Mouse (Mus musculus) brown adipose tissue, adult 24 weeks (tissue): ENCODE results near the gene Onecut1. TPM values are rescaled to one million over a fixed set of nuclear protein-coding genes. Genes with fewer than 3 reads are reported as not detected.

ENCODE experiments used
- H3K27ac ChIP-seq: fragments of 200-500 bp; replicated peaks from 2 replicates; pipeline ENCODE4 v1.5.1; 2012; ENCODE audit warnings: low read depth, mild to moderate bottlenecking, low read length
- H3K4me1 ChIP-seq: fragments of 200-500 bp; 2 replicates; pipeline ENCODE4 v1.6.1; 2012; ENCODE audit warnings: low read length, mixed read lengths; ENCODE audit not compliant: control insufficient read depth, insufficient read depth, insufficient read length
- H3K4me3 ChIP-seq: fragments of 200-500 bp; 2 replicates; pipeline ENCODE4 v1.5.1; 2012; ENCODE audit warnings: low read depth, mild to moderate bottlenecking, low read length, moderate library complexity; ENCODE audit not compliant: insufficient read depth
- polyA plus RNA-seq: library from polyadenylated mRNA; stranded (reverse); fragments of >200 nt; gene quantifications from 2 replicates; pipeline ENCODE4 v1.2.4, GENCODE M21; 2012; ENCODE audit not compliant: missing spikeins, insufficient read depth, insufficient read length

Onecut1 gene
- polyA plus RNA-seq, 1 experiment = not detected

- no peak overlapping the region for H3K4me3 ChIP-seq
- no peaks in the 10 kb centered on the region for H3K4me1 ChIP-seq
- H3K27ac ChIP-seq = no peak overlapping the region
Observed at GRCm38 (mm10) chr9:74920450-74920849, 58.7 kb downstream of the Onecut1 start.

DNA sequence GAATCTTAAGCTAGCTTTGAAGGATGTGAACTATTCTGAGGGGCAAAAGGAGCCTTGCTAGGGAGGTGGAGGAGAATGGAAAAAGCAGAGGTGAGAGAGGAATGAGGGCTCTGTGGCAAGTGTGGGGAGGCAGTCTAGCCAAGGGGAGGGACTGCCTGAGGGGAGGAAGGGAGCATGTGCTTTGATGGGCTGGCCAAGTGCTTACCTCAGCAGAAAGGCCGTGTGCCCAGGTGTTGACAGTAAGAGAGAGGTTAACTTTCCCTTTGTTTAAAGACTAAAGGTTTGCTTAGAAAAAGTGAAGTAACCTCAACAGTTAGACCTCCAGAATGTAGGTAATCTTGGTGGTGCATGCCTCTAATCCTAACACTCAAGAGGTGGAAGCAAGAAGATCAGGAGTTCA lies 59.7 kb downstream of the Onecut1 start:
- H3K4me3 ChIP-seq = no peak overlapping the region
- H3K4me1 ChIP-seq = no peaks in the 10 kb centered on the region
- H3K27ac ChIP-seq = no peak overlapping the region

- H3K27ac ChIP-seq = no peak overlapping the region
- no peaks in the 10 kb centered on the region for H3K4me1 ChIP-seq
- no peak overlapping the region for H3K4me3 ChIP-seq
Observed at GRCm38 (mm10) chr9:74922884-74923283, 61.2 kb downstream of the Onecut1 start.

GRCm38 (mm10) chr9:74923291-74923977 lies 61.7 kb downstream of the Onecut1 start:
- Histone ChIP-seq H3K4me1 (no peaks in the 10 kb centered on the region), H3K27ac (no peak overlapping the region), H3K4me3 (no peak overlapping the region)

DNA sequence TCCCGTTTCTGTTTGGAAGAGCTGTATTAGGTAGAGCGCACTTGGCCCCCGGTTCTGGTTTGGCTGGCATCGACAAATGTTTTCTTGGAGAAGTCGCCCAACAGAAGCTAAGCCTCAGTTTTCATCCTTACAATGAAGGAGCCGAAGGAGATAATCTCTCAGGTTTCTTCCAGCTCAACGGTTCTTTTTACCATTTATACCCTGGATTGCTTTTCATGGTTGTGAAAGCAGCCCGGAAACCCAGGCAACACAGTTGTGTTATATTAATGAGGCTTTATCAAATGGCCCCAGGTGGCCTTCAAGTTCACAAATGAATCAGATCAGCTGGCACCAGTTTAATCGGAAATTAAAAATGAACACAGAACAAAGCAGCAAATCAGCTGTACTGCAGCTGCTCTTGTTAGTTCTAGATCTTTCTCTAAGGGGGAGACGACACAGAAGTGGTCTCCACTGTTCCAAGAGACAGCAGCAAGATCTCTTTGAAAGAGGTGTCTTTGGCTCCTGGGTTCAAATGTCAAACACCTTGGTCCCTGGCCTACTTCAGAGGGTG lies 63.6 kb downstream of the Onecut1 start:
- Histone ChIP-seq H3K4me3 (no peak overlapping the region), H3K27ac (no peak overlapping the region), H3K4me1 (peaks cover 3% of the 10 kb centered on the region)

- H3K4me1 ChIP-seq = peaks cover 13% of the 10 kb centered on the region
- H3K27ac ChIP-seq = peak overlapping the region; percentile 94
- no peak overlapping the region for H3K4me3 ChIP-seq
Observed at GRCm38 (mm10) chr9:74929981-74930423, 68.3 kb downstream of the Onecut1 start.

DNA sequence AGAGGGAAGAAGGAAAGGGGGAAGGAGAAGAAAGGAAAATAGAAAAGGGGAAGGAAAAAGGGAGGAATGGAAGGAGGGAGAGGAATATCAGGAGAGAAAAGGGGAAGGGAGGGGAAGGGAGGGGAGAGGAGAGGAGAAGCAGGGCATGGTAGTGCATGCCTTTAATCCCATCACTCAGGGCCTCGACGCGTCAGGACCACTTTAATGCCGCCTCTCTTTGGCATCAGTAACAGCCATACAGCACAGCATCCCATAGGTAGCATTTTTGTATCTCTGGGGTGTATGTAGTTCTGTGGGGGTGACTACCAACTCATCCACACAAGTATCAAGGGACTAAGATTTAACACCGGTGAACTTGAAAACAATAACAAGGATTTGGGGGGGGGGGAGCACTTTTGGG lies 68.9 kb downstream of the Onecut1 start:
- Histone ChIP-seq H3K4me3 (no peak overlapping the region), H3K27ac (peak overlapping the region; percentile 94)

GRCm38 (mm10) chr9:74935289-74935688 lies 73.6 kb downstream of the Onecut1 start:
- H3K27ac ChIP-seq = peak overlapping the region; percentile 81
- H3K4me3 ChIP-seq = no peak overlapping the region
- H3K4me1 ChIP-seq = peaks cover 14% of the 10 kb centered on the region

More for the DNA sequence above, 68.9 kb downstream of the Onecut1 start:
- H3K4me1 ChIP-seq = peaks cover 13% of the 10 kb centered on the region

GRCm38 (mm10) chr9:74937761-74938160 lies 76.0 kb downstream of the Onecut1 start:
- Histone ChIP-seq H3K4me1 (peaks cover 4% of the 10 kb centered on the region), H3K27ac (0 out of 2 replicates have a peak overlapping the region, but pooled peaks have one; percentile 18), H3K4me3 (no peak overlapping the region)

- Histone ChIP-seq H3K4me1 (peaks cover 4% of the 10 kb centered on the region), H3K4me3 (no peak overlapping the region), H3K27ac (0 out of 2 replicates have a peak overlapping the region, but pooled peaks have one; percentile 13)
Observed at GRCm38 (mm10) chr9:74938670-74939534, 77.2 kb downstream of the Onecut1 start.

Other genes with a start within 250 kb of the Onecut1 start
- 29.9 and 41.0 TPM in 2 replicates for gene Fam214a, start 91.0 kb downstream of the Onecut1 start, polyA plus RNA-seq
- 221 and 237 TPM in 2 replicates for gene Arpp19, start 175.7 kb downstream of the Onecut1 start, polyA plus RNA-seq
- gene Myo5a, start 209.1 kb downstream of the Onecut1 start, polyA plus RNA-seq = 25.7 and 66.6 TPM in 2 replicates